Mouse (Mus musculus) lung, embryonic 16.5 days (tissue): Measurements from ENCODE around the gene Npc1l1. TPM values are rescaled to one million over a fixed set of nuclear protein-coding genes. Genes with fewer than 3 reads are reported as not detected.

Experiments
- ATAC-seq: fragments of 200-750 bp; cut with Nextera tagmentation; 2 replicates; pipeline ENCODE4 v1.8.0; 2017; ENCODE audit warnings: low read depth, mild to moderate bottlenecking, moderate library complexity
- H3K27ac ChIP-seq: fragments of 300-500 bp; sonication (generic); 2 replicates; pipeline ENCODE4 v1.5.1; 2014; ENCODE audit warnings: mild to moderate bottlenecking, control low read depth, low read length
- H3K27me3 ChIP-seq: fragments of 300-500 bp; sonication (generic); 2 replicates; pipeline ENCODE4 v1.6.1; 2014; ENCODE audit warnings: low read depth, low read length, mixed read lengths; ENCODE audit not compliant: control insufficient read depth, insufficient read depth
- H3K36me3 ChIP-seq: fragments of 300-500 bp; sonication (generic); 2 replicates; pipeline ENCODE4 v1.6.1; 2014; ENCODE audit warnings: low read length; ENCODE audit not compliant: control insufficient read depth, insufficient read depth
- H3K4me1 ChIP-seq: fragments of 300-500 bp; sonication (generic); replicated peaks from 2 replicates; pipeline ENCODE4 v1.6.1; 2014; ENCODE audit warnings: low read length, mixed read lengths; ENCODE audit not compliant: control insufficient read depth, insufficient read depth
- H3K4me2 ChIP-seq: fragments of 300-500 bp; sonication (generic); 2 replicates; pipeline ENCODE4 v1.6.1; 2014; ENCODE audit warnings: low read depth, low read length, control low read depth
- H3K4me3 ChIP-seq: fragments of 300-500 bp; sonication (generic); 2 replicates; pipeline ENCODE4 v1.5.1; 2014; ENCODE audit warnings: mild to moderate bottlenecking, low read length, control low read depth
- H3K9ac ChIP-seq: fragments of 300-500 bp; sonication (generic); 2 replicates; pipeline ENCODE4 v1.6.1; 2014; ENCODE audit warnings: low read length, control low read depth
- H3K9me3 ChIP-seq: fragments of 300-500 bp; sonication (generic); 2 replicates; pipeline ENCODE4 v1.6.1; 2016; ENCODE audit warnings: low read length; ENCODE audit not compliant: control insufficient read depth
- WGBS: fragments of 180-500 bp; shearing (Covaris S2); extraction: QIAGEN DNeasy Blood & Tissue Kit; methylation state at CpG from one replicate; pipeline ENCODE4 v1.1.7; 2014; 5-methylcytosine and 5-hydroxymethylcytosine counted together
- polyA plus RNA-seq: library from polyadenylated mRNA; unstranded; fragments of >200 nt; fragmentation: Nextera tagmentation; extraction: Ambion mirVana; gene quantifications from 2 replicates; pipeline ENCODE4 v1.2.1, GENCODE M21; 2015

The Npc1l1 gene
- polyA plus RNA-seq, 1 experiment from 2014 or later, result not detected

GRCm38 (mm10) chr11:6175506-6175905 is 54.4 kb downstream of the Npc1l1 start:
- no peak overlapping the region for H3K27ac ChIP-seq
- peaks cover 26% of the 10 kb centered on the region for H3K4me1 ChIP-seq
- 38% methylated on average over 1 of the region's 1 CpGs for WGBS

DNA sequence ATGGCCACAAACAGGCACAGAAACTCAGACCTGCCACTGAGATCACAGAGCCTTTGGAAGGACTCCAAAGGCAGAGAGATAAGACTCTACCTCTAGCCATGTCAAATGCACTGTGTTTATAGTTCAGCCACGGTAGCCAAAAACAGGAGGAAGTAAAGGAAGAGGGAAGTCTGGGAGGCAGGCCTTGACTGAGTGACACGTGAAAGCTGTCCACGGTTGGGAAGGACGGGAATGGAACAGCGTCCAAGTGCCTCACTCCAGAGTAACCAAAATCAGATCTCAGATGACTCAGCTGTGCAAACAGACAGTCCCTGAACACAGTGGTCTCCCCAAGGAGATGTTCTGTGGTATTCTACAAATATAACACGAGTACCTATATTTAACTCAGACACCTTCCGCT is 55.2 kb downstream of the Npc1l1 start:
- Histone ChIP-seq H3K36me3 (no peaks in the 10 kb centered on the region), H3K4me1 (peaks cover 26% of the 10 kb centered on the region), H3K27me3 (no peaks in the 10 kb centered on the region), H3K4me3 (no peak overlapping the region), H3K9ac (no peak overlapping the region), H3K4me2 (no peak overlapping the region), H3K9me3 (no peaks in the 10 kb centered on the region), H3K27ac (0 out of 2 replicates have a peak overlapping the region, but pooled peaks have one; percentile 44)
- ATAC-seq, result peak; percentile 59
- 24% methylated on average over 7 of the region's 7 CpGs for WGBS

More at GRCm38 (mm10) chr11:6175506-6175905, 54.4 kb downstream of the Npc1l1 start:
- no peak overlapping the region for H3K4me3 ChIP-seq
- no peak for ATAC-seq
- no peak overlapping the region for H3K4me2 ChIP-seq
- no peak overlapping the region for H3K9ac ChIP-seq
- no peaks in the 10 kb centered on the region for H3K36me3 ChIP-seq
- no peaks in the 10 kb centered on the region for H3K9me3 ChIP-seq
- H3K27me3 ChIP-seq, result no peaks in the 10 kb centered on the region

GRCm38 (mm10) chr11:6169041-6169663 is 60.8 kb downstream of the Npc1l1 start:
- Histone ChIP-seq H3K27ac (no peak overlapping the region), H3K4me3 (no peak overlapping the region), H3K9me3 (no peaks in the 10 kb centered on the region), H3K36me3 (no peaks in the 10 kb centered on the region), H3K4me2 (no peak overlapping the region), H3K4me1 (no peaks in the 10 kb centered on the region), H3K9ac (no peak overlapping the region), H3K27me3 (no peaks in the 10 kb centered on the region)
- no peak for ATAC-seq
- 71% methylated on average over 2 of the region's 2 CpGs for WGBS

DNA sequence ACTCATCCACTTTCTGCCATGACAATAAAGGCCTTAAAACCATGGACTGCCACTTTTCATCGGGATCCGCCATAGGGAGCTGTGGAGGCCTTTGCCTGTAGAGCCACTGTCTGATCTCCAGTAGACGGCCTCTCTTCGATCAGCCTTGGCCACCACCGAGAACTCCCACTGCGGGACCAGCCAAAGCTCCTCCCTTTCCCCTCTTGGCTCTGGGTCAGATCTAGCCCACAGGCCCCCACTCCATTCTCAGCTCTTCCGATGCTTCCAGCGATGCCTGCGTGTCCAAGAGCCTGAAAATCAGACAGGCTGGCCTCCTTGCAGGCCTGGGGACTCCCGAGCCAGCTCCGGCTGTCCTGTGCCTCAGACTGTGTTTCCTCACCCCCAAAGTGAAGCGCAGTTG is 63.6 kb downstream of the Npc1l1 start:
- no peak overlapping the region for H3K9ac ChIP-seq
- H3K4me3 ChIP-seq, result no peak overlapping the region
- no peaks in the 10 kb centered on the region for H3K9me3 ChIP-seq
- WGBS, result 73% methylated on average over 12 of the region's 12 CpGs
- no peak for ATAC-seq
- no peaks in the 10 kb centered on the region for H3K36me3 ChIP-seq
- H3K4me2 ChIP-seq, result no peak overlapping the region
- no peaks in the 10 kb centered on the region for H3K27me3 ChIP-seq
- H3K27ac ChIP-seq, result no peak overlapping the region
- no peaks in the 10 kb centered on the region for H3K4me1 ChIP-seq

- no peak for ATAC-seq
- Histone ChIP-seq H3K27ac (no peak overlapping the region), H3K9me3 (no peaks in the 10 kb centered on the region), H3K36me3 (no peaks in the 10 kb centered on the region), H3K4me2 (no peak overlapping the region), H3K4me3 (no peak overlapping the region), H3K4me1 (no peaks in the 10 kb centered on the region), H3K9ac (no peak overlapping the region), H3K27me3 (no peaks in the 10 kb centered on the region)
- 85% methylated on average over 7 of the region's 7 CpGs for WGBS
Observed at GRCm38 (mm10) chr11:6165391-6166081, 64.4 kb downstream of the Npc1l1 start.

DNA sequence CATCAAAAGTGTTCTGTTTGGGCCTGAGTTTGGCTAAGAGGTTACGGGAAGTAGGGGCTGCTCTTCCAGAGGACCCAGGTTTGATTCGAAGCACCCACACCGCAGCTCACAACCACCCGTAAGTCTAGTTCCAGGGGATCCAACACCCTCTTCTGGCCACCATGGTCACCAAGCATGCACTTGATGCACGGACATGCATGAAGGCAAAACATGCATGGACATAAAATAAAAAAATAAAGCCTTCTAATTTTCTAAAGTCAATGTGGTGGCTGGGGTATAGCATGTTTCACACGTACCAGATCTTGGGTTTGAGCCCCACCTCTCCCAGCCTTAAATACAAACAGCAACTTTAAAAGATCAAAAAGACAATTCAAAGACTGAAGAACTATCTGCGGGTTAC is 65.2 kb downstream of the Npc1l1 start:
- WGBS, result 98% methylated on average over 7 of the region's 7 CpGs
- no peaks in the 10 kb centered on the region for H3K9me3 ChIP-seq
- H3K36me3 ChIP-seq, result no peaks in the 10 kb centered on the region
- H3K27me3 ChIP-seq, result no peaks in the 10 kb centered on the region
- no peak overlapping the region for H3K27ac ChIP-seq
- ATAC-seq, result no peak
- H3K4me2 ChIP-seq, result no peak overlapping the region
- H3K9ac ChIP-seq, result no peak overlapping the region
- H3K4me3 ChIP-seq, result no peak overlapping the region
- H3K4me1 ChIP-seq, result no peaks in the 10 kb centered on the region

DNA sequence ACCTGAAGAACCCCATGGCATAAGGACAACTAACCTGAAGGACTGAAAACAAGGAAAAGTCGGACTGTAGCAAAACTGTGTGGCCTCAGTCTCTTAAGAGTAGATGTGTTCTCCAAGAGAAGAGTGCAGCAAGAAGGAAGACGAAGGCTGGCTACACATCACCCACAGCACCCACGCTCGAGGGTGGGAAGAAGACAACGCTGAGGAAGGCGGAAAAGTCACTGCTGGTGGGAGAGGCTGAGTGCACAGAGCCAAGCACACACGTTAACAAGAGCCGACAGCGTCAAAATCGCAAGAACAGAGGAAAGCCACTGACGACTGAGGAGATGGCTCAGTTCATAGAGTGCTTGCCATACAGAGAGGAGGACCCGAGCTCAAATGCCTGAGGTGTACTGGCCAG is 66.2 kb downstream of the Npc1l1 start:
- 85% methylated on average over 12 of the region's 12 CpGs for WGBS
- Histone ChIP-seq H3K27ac (no peak overlapping the region), H3K9ac (no peak overlapping the region), H3K4me3 (no peak overlapping the region), H3K9me3 (no peaks in the 10 kb centered on the region), H3K36me3 (no peaks in the 10 kb centered on the region), H3K4me2 (no peak overlapping the region), H3K27me3 (no peaks in the 10 kb centered on the region), H3K4me1 (no peaks in the 10 kb centered on the region)
- no peak for ATAC-seq

DNA sequence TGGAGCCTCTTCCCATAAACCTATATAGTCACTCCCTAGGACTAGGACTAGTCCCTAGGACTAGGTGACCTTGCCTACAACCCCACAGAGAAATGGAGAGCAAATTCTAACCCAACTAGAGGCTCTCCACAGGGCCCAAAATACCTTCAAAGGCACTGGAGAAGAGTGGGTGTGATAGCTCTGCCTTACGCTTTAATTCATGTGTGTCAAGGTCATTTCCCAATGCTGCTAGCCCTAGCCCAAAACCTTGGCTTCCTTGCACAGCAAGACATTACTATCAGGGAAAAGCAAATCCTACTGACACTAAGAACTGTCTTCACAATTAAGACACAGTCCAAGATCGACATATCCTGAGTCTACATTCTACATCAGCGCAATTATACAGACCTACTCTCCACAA is 66.9 kb downstream of the Npc1l1 start:
- Histone ChIP-seq H3K27me3 (no peaks in the 10 kb centered on the region), H3K36me3 (no peaks in the 10 kb centered on the region), H3K4me3 (no peak overlapping the region), H3K4me2 (no peak overlapping the region), H3K9me3 (no peaks in the 10 kb centered on the region), H3K27ac (no peak overlapping the region), H3K4me1 (no peaks in the 10 kb centered on the region), H3K9ac (no peak overlapping the region)
- no peak for ATAC-seq
- WGBS, result 95% methylated on average over 3 of the region's 3 CpGs

DNA sequence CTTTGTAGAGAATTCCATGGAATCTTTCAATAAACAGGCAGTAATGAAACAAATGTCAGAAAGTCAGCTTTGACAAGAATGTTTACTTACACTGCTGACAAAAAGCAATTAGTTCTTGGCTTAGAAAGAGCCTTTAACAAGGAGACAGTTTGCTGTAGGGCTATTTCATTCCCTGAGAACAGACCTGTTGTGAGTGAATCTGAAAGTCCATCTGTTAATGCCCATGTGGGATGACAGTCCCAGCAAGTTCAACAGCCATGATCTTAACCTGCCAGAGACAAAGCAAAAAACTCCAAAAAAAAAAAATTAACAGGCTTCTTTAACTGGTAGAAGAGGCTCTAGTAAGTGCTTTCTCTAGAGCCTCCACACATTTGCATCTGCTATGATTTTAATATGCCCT is 68.4 kb downstream of the Npc1l1 start:
- ATAC-seq, result no peak
- H3K36me3 ChIP-seq, result no peaks in the 10 kb centered on the region
- no peaks in the 10 kb centered on the region for H3K9me3 ChIP-seq
- H3K4me3 ChIP-seq, result no peak overlapping the region
- no peaks in the 10 kb centered on the region for H3K4me1 ChIP-seq
- H3K27me3 ChIP-seq, result no peaks in the 10 kb centered on the region
- no peak overlapping the region for H3K9ac ChIP-seq
- H3K27ac ChIP-seq, result no peak overlapping the region
- H3K4me2 ChIP-seq, result no peak overlapping the region
